Mouse (Mus musculus) midbrain, embryonic 10.5 days (tissue): ENCODE data around the gene Tbx22. TPM values are rescaled to one million over a fixed set of nuclear protein-coding genes. Genes with fewer than 3 reads are reported as not detected.
A peak's percentile ranks its signal among the peaks of the same experiment; 100 is the strongest.

ENCODE experiments used
- DNase-seq: peaks from one replicate; pipeline ENCODE4 v3.0.0-alpha.2; 2017; ENCODE audit warnings: low spot score
- H3K27ac ChIP-seq: fragments of 300-500 bp; sonication (generic); replicated peaks from 2 replicates; pipeline ENCODE4 v1.5.1; 2016; ENCODE audit warnings: mild to moderate bottlenecking
- H3K27me3 ChIP-seq: fragments of 300-500 bp; sonication (generic); 2 replicates; pipeline ENCODE4 v1.6.1; 2016; ENCODE audit warnings: low read depth, mild to moderate bottlenecking; ENCODE audit not compliant: poor library complexity, severe bottlenecking
- H3K36me3 ChIP-seq: fragments of 300-500 bp; sonication (generic); 2 replicates; pipeline ENCODE4 v1.6.1; 2016; ENCODE audit warnings: mild to moderate bottlenecking, moderate library complexity
- H3K4me1 ChIP-seq: fragments of 300-500 bp; sonication (generic); 2 replicates; pipeline ENCODE4 v1.6.1; 2016
- H3K4me3 ChIP-seq: fragments of 300-500 bp; sonication (generic); 2 replicates; pipeline ENCODE4 v1.5.1; 2016; ENCODE audit warnings: mild to moderate bottlenecking, moderate library complexity
- H3K9me3 ChIP-seq: fragments of 300-500 bp; sonication (generic); replicated peaks from 2 replicates; pipeline ENCODE4 v1.6.1; 2016; ENCODE audit warnings: mild to moderate bottlenecking
- WGBS: fragments of 180-500 bp; shearing (Covaris S2); methylation state at CpG from one replicate; pipeline ENCODE4 v1.1.7; 2016; 5-methylcytosine and 5-hydroxymethylcytosine counted together
- polyA plus RNA-seq: library from polyadenylated mRNA; unstranded; fragments of >200 nt; fragmentation: Nextera tagmentation; extraction: Ambion mirVana; gene quantifications from 2 replicates; pipeline ENCODE4 v1.2.1, GENCODE M21; 2016

Gene Tbx22
- polyA plus RNA-seq: 0.16 TPM in 1 of 2 replicates, not detected in the other

- 72% methylated on average over 2 of the region's 2 CpGs for WGBS
- H3K9me3 ChIP-seq: no peaks in the 10 kb centered on the region
- no peak for DNase-seq
- no peak within 1 kb of the TSS for H3K4me3 ChIP-seq
- H3K36me3 ChIP-seq: no peaks in the 10 kb centered on the region
- no peaks in the 10 kb centered on the region for H3K4me1 ChIP-seq
- no peaks in the 10 kb centered on the region for H3K27me3 ChIP-seq
- H3K27ac ChIP-seq: no peak within 1 kb of the TSS
Observed at GRCm38 (mm10) chrX:107667664-107668063, at the start of gene Tbx22. Gene Tbx22, plus strand, starts transcription at chrX:107667964.

GRCm38 (mm10) chrX:107668677-107669076, 913 bp downstream of the Tbx22 start:
- no peaks in the 10 kb centered on the region for H3K4me1 ChIP-seq
- DNase-seq: no peak
- no peaks in the 10 kb centered on the region for H3K36me3 ChIP-seq
- no peaks in the 10 kb centered on the region for H3K9me3 ChIP-seq
- H3K27ac ChIP-seq: no peak overlapping the region
- H3K27me3 ChIP-seq: no peaks in the 10 kb centered on the region
- no peak overlapping the region for H3K4me3 ChIP-seq
- 33% methylated on average over 1 of the region's 1 CpGs for WGBS

GRCm38 (mm10) chrX:107679203-107679602, 11.4 kb downstream of the Tbx22 start:
- Histone ChIP-seq H3K36me3 (no peaks in the 10 kb centered on the region), H3K27me3 (peaks cover 60% of the 10 kb centered on the region), H3K27ac (no peak overlapping the region), H3K4me3 (peak overlapping the region; percentile 44), H3K4me1 (no peaks in the 10 kb centered on the region), H3K9me3 (no peaks in the 10 kb centered on the region)
- peak; percentile 25 for DNase-seq
- 18% methylated on average over 10 of the region's 10 CpGs for WGBS

GRCm38 (mm10) chrX:107708584-107708983, 40.8 kb downstream of the Tbx22 start:
- WGBS: 84% methylated on average over 1 of the region's 1 CpGs
- Histone ChIP-seq H3K27ac (no peak overlapping the region), H3K4me3 (no peak overlapping the region), H3K36me3 (no peaks in the 10 kb centered on the region), H3K9me3 (no peaks in the 10 kb centered on the region), H3K27me3 (no peaks in the 10 kb centered on the region), H3K4me1 (no peaks in the 10 kb centered on the region)
- DNase-seq: no peak

- no peak overlapping the region for H3K27ac ChIP-seq
- no peaks in the 10 kb centered on the region for H3K4me1 ChIP-seq
- H3K4me3 ChIP-seq: no peak overlapping the region
- H3K27me3 ChIP-seq: no peaks in the 10 kb centered on the region
- H3K36me3 ChIP-seq: no peaks in the 10 kb centered on the region
- no peaks in the 10 kb centered on the region for H3K9me3 ChIP-seq
- peak; percentile 10 for DNase-seq
- WGBS: 35% methylated on average over 1 of the region's 1 CpGs
Observed at GRCm38 (mm10) chrX:107723541-107723940, 55.8 kb downstream of the Tbx22 start.

Other genes starting within 250 kb of the Tbx22 start
- gene Tent5d, start 124.6 kb downstream of the Tbx22 start, polyA plus RNA-seq: 0.19 TPM in 1 of 2 replicates, not detected in the other
- 6.9 TPM in 2 replicates for gene 2610002M06Rik, start 148.4 kb downstream of the Tbx22 start, polyA plus RNA-seq